Mouse (Mus musculus): Measurements from ENCODE around the gene Hhat. TPM values are rescaled to one million over a fixed set of nuclear protein-coding genes. Genes with fewer than 3 reads are reported as not detected.

Hhat gene
- total and polyA plus RNA-seq, 3 experiments: 0.21 to 1.2 (median 1.1) TPM

DNA sequence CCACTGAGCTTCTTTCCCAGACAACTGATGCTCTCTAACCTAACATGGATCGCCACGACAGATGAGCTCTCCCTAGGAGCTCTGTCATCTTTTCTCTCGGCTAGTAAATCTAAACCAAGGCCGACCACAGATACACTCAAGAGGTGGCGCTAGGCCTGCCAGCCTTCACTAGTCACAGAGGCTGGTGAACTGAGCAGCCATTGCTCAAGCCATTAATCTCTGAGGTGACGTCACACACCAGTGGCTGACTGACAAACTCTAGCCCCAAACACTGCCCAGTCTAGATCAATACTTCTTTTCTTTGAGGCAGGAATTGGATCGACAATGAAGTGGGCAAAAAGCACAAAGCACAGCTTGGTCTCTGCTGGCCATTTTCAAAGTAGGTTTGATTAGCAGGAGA, 226.1 kb downstream of the Hhat start:
- dilution Hi-C loops (cut with MboI; ENCODE audit: extremely low pct_ligation_motif_present, extremely low pct_unique_long_range_greater_than_20kb, low sequenced_read_pairs): no loop called here
- H3K4me2 ChIP-seq (ENCODE audit: insufficient read depth, low read depth, poor library complexity, severe bottlenecking): no peak overlapping the region
- no peaks in the 10 kb centered on the region for H3K36me3 ChIP-seq (replicated peaks in 1 of 2; ENCODE audit: control insufficient read depth in 1 of 2, insufficient read depth in 1 of 2, low read length in 1 of 2)
- H3K79me2 ChIP-seq (replicated peaks; ENCODE audit: control insufficient read depth, extremely low read depth, insufficient read depth, poor library complexity, severe bottlenecking): no peaks in the 10 kb centered on the region
- no peak overlapping the region for H3K4me3 ChIP-seq (replicated peaks in 1 of 3; ENCODE audit: low read depth in 2 of 3, low read length in 2 of 3, poor library complexity in 1 of 3)
- TF ChIP-seq SMC3 (IDR thresholded peaks at IDR 0.05; ENCODE audit: low read depth, low read length) (no peak), MAZ (IDR thresholded peaks at IDR 0.05; ENCODE audit: low read depth, low read length) (no peak)
- no peaks in the 10 kb centered on the region for H3K9me3 ChIP-seq (replicated peaks; ENCODE audit: low read length)
- no peak overlapping the region for H3K27ac ChIP-seq (ENCODE audit: insufficient read depth, low read depth)
- in situ Hi-C loops (cut with MboI; ENCODE audit: low pct_ligation_motif_present, low pct_unique_long_range_greater_than_20kb, low sequenced_read_pairs): no loop called here
- no peaks in the 10 kb centered on the region for H3K4me1 ChIP-seq (ENCODE audit: control insufficient read depth in 1 of 2, insufficient read depth in 2 of 2)
- H3K27me3 ChIP-seq (replicated peaks): peaks cover 14% of the 10 kb centered on the region
- H3K9ac ChIP-seq (ENCODE audit: insufficient read depth, low read depth): no peak overlapping the region
- no peak for DNase-seq (ENCODE audit: extremely low read depth)

DNA sequence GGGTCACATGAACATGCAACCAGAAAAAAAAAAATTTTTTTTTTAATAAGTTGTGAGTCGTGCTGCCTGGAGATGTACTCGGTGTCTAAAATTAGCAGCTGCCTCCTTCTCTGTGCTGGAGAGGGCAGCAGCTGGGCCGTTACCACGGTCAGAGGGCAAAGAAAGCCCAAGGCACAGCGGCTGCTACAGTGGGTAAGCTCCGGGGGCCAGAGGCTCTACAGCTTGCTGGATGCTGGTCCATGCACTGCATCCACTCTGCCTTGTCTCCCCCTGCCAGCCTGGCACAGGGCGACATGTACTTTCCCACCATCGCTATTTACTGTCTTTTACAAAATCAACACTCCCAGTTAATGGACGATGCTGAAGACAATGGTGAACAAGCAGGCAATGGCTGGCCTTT, 226.9 kb downstream of the Hhat start:
- Histone ChIP-seq H3K4me3 (replicated peaks in 1 of 3; ENCODE audit: low read depth in 2 of 3, low read length in 2 of 3, poor library complexity in 1 of 3) (no peak overlapping the region), H3K27me3 (replicated peaks) (peaks cover 11% of the 10 kb centered on the region), H3K4me1 (ENCODE audit: control insufficient read depth in 1 of 2, insufficient read depth in 2 of 2) (no peaks in the 10 kb centered on the region), H3K4me2 (ENCODE audit: insufficient read depth, low read depth, poor library complexity, severe bottlenecking) (no peak overlapping the region), H3K79me2 (replicated peaks; ENCODE audit: control insufficient read depth, extremely low read depth, insufficient read depth, poor library complexity, severe bottlenecking) (no peaks in the 10 kb centered on the region), H3K36me3 (replicated peaks in 1 of 2; ENCODE audit: control insufficient read depth in 1 of 2, insufficient read depth in 1 of 2, low read length in 1 of 2) (no peaks in the 10 kb centered on the region), H3K9me3 (replicated peaks; ENCODE audit: low read length) (no peaks in the 10 kb centered on the region), H3K27ac (ENCODE audit: insufficient read depth, low read depth) (no peak overlapping the region), H3K9ac (ENCODE audit: insufficient read depth, low read depth) (no peak overlapping the region)
- dilution Hi-C loops (cut with MboI; ENCODE audit: extremely low pct_ligation_motif_present, extremely low pct_unique_long_range_greater_than_20kb, low sequenced_read_pairs) (no loop called here), in situ Hi-C loops (cut with MboI; ENCODE audit: low pct_ligation_motif_present, low pct_unique_long_range_greater_than_20kb, low sequenced_read_pairs) (no loop called here)
- TF ChIP-seq PAX5 (IDR thresholded peaks at IDR 0.05; ENCODE audit: low read length) (no peak), TCF12 (IDR thresholded peaks at IDR 0.05; ENCODE audit: low read depth, low read length) (no peak), GABPA (IDR thresholded peaks at IDR 0.05; ENCODE audit: insufficient replicate concordance, low read depth, low read length) (no peak), JUN (IDR thresholded peaks at IDR 0.05; ENCODE audit: insufficient read depth, low read depth, low read length) (no peak), ZKSCAN1 (IDR thresholded peaks at IDR 0.05; ENCODE audit: borderline replicate concordance, low read depth, low read length) (no peak), USF1 (IDR thresholded peaks at IDR 0.05; ENCODE audit: low read depth, low read length) (no peak), CHD1 (IDR thresholded peaks at IDR 0.05; ENCODE audit: low read depth, low read length) (no peak), ZC3H11A (IDR thresholded peaks at IDR 0.05; ENCODE audit: low read depth, low read length) (no peak), POLR2A (IDR thresholded peaks at IDR 0.05; ENCODE audit: low read depth, low read length) (no peak), BHLHE40 (IDR thresholded peaks at IDR 0.05; ENCODE audit: low read depth, low read length) (no peak), HCFC1 (IDR thresholded peaks at IDR 0.05; ENCODE audit: low read depth, low read length) (no peak), CTCF (conservative IDR thresholded peaks at IDR 0.05 in 1 of 2, IDR thresholded peaks at IDR 0.05 in 1 of 2; ENCODE audit: low read depth in 2 of 2, low read length in 2 of 2) (no peak)
- no peak for DNase-seq (ENCODE audit: extremely low read depth)

DNA sequence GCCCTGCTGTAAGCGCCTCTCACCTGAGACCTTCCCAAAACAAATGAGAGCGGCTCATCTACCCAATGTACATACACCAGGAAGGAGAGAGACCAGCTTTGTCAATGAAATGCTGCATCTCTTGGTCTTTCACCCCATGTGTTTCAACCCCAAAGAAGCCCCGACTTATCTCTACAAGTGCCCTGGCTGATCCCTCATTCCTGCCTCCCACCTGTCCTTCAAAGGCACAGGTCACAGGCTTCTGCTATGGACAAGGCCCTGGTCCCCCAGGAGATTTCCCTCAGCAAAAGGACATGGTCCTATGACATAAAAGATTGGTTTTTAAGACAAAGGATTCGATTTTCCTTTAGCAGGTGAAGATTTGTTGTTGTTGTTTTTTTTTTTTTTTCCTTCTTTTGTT, 227.3 kb downstream of the Hhat start:
- TF ChIP-seq EP300 (IDR thresholded peaks at IDR 0.05; ENCODE audit: low read length) (no peak), USF1 (IDR thresholded peaks at IDR 0.05; ENCODE audit: low read depth, low read length) (no peak), POLR2AphosphoS2 (IDR thresholded peaks at IDR 0.05; ENCODE audit: low read depth, low read length) (no peak), TBP (conservative IDR thresholded peaks at IDR 0.05; ENCODE audit: low read depth, low read length) (no peak), RAD21 (IDR thresholded peaks at IDR 0.05; ENCODE audit: low read depth, low read length) (no peak), MEF2A (IDR thresholded peaks at IDR 0.05; ENCODE audit: borderline replicate concordance, low read depth, low read length) (no peak), NELFE (IDR thresholded peaks at IDR 0.05; ENCODE audit: low read depth, low read length) (no peak), MAX (IDR thresholded peaks at IDR 0.05; ENCODE audit: low read length) (no peak), ZC3H11A (IDR thresholded peaks at IDR 0.05; ENCODE audit: low read depth, low read length) (no peak), MAZ (IDR thresholded peaks at IDR 0.05; ENCODE audit: low read depth, low read length) (no peak), SIN3A (IDR thresholded peaks at IDR 0.05; ENCODE audit: low read length) (no peak), E2F4 (IDR thresholded peaks at IDR 0.05; ENCODE audit: insufficient replicate concordance, low read depth, low read length) (no peak), BHLHE40 (IDR thresholded peaks at IDR 0.05; ENCODE audit: low read depth, low read length) (no peak), TCF12 (IDR thresholded peaks at IDR 0.05; ENCODE audit: low read depth, low read length) (no peak), ZKSCAN1 (IDR thresholded peaks at IDR 0.05; ENCODE audit: borderline replicate concordance, low read depth, low read length) (no peak), HCFC1 (IDR thresholded peaks at IDR 0.05; ENCODE audit: low read depth, low read length) (no peak)
- Histone ChIP-seq H3K9ac (ENCODE audit: insufficient read depth, low read depth) (no peak overlapping the region), H3K4me2 (ENCODE audit: insufficient read depth, low read depth, poor library complexity, severe bottlenecking) (no peak overlapping the region), H3K27me3 (replicated peaks) (peaks cover 9% of the 10 kb centered on the region), H3K79me2 (replicated peaks; ENCODE audit: control insufficient read depth, extremely low read depth, insufficient read depth, poor library complexity, severe bottlenecking) (no peaks in the 10 kb centered on the region), H3K4me3 (replicated peaks in 1 of 3; ENCODE audit: low read depth in 2 of 3, low read length in 2 of 3, poor library complexity in 1 of 3) (no peak overlapping the region), H3K36me3 (replicated peaks in 1 of 2; ENCODE audit: control insufficient read depth in 1 of 2, insufficient read depth in 1 of 2, low read length in 1 of 2) (no peaks in the 10 kb centered on the region), H3K27ac (ENCODE audit: insufficient read depth, low read depth) (no peak overlapping the region), H3K4me1 (ENCODE audit: control insufficient read depth in 1 of 2, insufficient read depth in 2 of 2) (no peaks in the 10 kb centered on the region), H3K9me3 (replicated peaks; ENCODE audit: low read length) (no peaks in the 10 kb centered on the region)
- in situ Hi-C loops (cut with MboI; ENCODE audit: low pct_ligation_motif_present, low pct_unique_long_range_greater_than_20kb, low sequenced_read_pairs): no loop called here
- dilution Hi-C loops (cut with MboI; ENCODE audit: extremely low pct_ligation_motif_present, extremely low pct_unique_long_range_greater_than_20kb, low sequenced_read_pairs): no loop called here
- no peak for DNase-seq (ENCODE audit: extremely low read depth)
